In the genomic region with DNA sequence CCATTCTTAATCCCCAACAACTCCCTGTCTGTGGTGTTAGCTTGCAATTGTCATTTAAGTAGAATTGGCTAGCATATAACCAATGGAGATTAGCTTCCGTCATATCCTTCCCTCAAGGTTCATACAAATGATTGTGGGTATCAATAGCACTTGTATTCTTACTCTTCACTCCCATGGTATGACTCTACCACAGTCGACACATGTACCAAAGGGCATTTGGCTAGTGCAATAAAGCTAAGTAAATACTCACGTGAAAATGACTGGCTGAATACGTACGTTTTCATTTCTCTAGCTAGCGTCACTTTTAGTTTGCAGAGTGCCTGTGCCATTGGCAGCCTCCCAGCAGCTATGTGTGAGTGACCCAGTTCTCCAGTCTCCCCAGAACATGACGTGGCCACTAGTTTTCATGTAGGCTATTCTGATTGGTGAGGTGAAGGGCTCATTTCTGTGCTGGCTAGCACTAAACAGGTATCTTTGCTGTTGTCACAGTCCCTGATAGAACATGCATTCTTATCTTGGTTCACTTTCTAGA, we compare ENCODE assay signal across 15 mouse cellular contexts.
A peak's percentile ranks its signal among the peaks of the same experiment; 100 is the strongest.
DNase-seq lines count a peak whose midpoint lies in the region; ATAC-seq and TF ChIP-seq lines count a peak whose summit lies in the region.
"Had no signal": no experiment of that assay in that cellular context is flagged by ENCODE, and none has a peak within 500 bp of the region (broad histone marks: within the 10 kb centered on the region; RNA-seq: fewer than 3 reads in every experiment).

No protein-coding gene starts in this region.

- peak; percentile 34 for DNase-seq in hindbrain, postnatal 0 days (ENCODE audit: low spot score)
- DNase-seq in adrenal gland, adult 2 months = peak; percentile 75
- peak; percentile 65 for DNase-seq in brain, adult 2 months (ENCODE audit: low read depth, low spot score)
- peak; percentile 13 for DNase-seq in lung, postnatal 10 days
- no peak for DNase-seq in ovary, postnatal 36 days (ENCODE audit: low spot score)
- DNase-seq in kidney, postnatal 14 days = no peak
- DNase-seq: heart, adult 11 months; heart, postnatal 14 days; kidney, adult 2 months had no signal

- 64% methylated on average over 7 of the region's 7 CpGs for WGBS in hindbrain, postnatal 0 days
- WGBS in hindbrain, embryonic 16.5 days = 69% methylated on average over 7 of the region's 7 CpGs
- 89% methylated on average over 7 of the region's 7 CpGs for WGBS in forebrain, embryonic 12.5 days

- H3K36me3 ChIP-seq in hindbrain, postnatal 0 days (ENCODE audit: insufficient read depth, low read length) = no peaks in the 10 kb centered on the region
- no peaks in the 10 kb centered on the region for H3K36me3 ChIP-seq in hindbrain, embryonic 16.5 days (ENCODE audit: control insufficient read depth, insufficient read depth, low read length)
- H3K36me3 ChIP-seq in forebrain, embryonic 12.5 days (replicated peaks) = no peaks in the 10 kb centered on the region
- H3K36me3 ChIP-seq: stomach, embryonic 15.5 days had no signal

- no peak overlapping the region for H3K4me3 ChIP-seq in hindbrain, postnatal 0 days (ENCODE audit: low read length)
- no peak overlapping the region for H3K4me3 ChIP-seq in hindbrain, embryonic 16.5 days (ENCODE audit: low read length)
- no peak overlapping the region for H3K4me3 ChIP-seq in forebrain, embryonic 12.5 days (replicated peaks)
- H3K4me3 ChIP-seq: left cerebral cortex, adult 2 months; stomach, embryonic 15.5 days had no signal

- no peak for ATAC-seq in hindbrain, postnatal 0 days
- no peak for ATAC-seq in hindbrain, embryonic 16.5 days
- ATAC-seq in forebrain, embryonic 12.5 days (ENCODE audit: low FRiP score) = no peak
- ATAC-seq: CD4-positive, CD25-positive, alpha-beta regulatory T cell, adult 4 months; forebrain, embryonic 14.5 days had no signal

- H3K27ac ChIP-seq in hindbrain, postnatal 0 days = no peak overlapping the region
- no peak overlapping the region for H3K27ac ChIP-seq in hindbrain, embryonic 16.5 days (ENCODE audit: low read depth, low read length)
- no peak overlapping the region for H3K27ac ChIP-seq in forebrain, embryonic 12.5 days
- H3K27ac ChIP-seq: left cerebral cortex, adult 2 months; stomach, embryonic 15.5 days had no signal

- H3K9me3 ChIP-seq in hindbrain, postnatal 0 days (ENCODE audit: low read length) = no peaks in the 10 kb centered on the region
- no peaks in the 10 kb centered on the region for H3K9me3 ChIP-seq in hindbrain, embryonic 16.5 days (ENCODE audit: control insufficient read depth, low read length)
- no peaks in the 10 kb centered on the region for H3K9me3 ChIP-seq in forebrain, embryonic 12.5 days
- H3K9me3 ChIP-seq: stomach, embryonic 15.5 days had no signal

- H3K4me2 ChIP-seq in hindbrain, postnatal 0 days (ENCODE audit: low read depth, low read length) = no peak overlapping the region
- no peak overlapping the region for H3K4me2 ChIP-seq in hindbrain, embryonic 16.5 days (ENCODE audit: low read length)
- H3K4me2 ChIP-seq in forebrain, embryonic 12.5 days = no peak overlapping the region
- H3K4me2 ChIP-seq: stomach, embryonic 15.5 days had no signal

- H3K4me1 ChIP-seq in hindbrain, postnatal 0 days (ENCODE audit: insufficient read depth, low read length) = no peaks in the 10 kb centered on the region
- H3K4me1 ChIP-seq in hindbrain, embryonic 16.5 days (ENCODE audit: control insufficient read depth, insufficient read depth, low read depth, low read length) = no peaks in the 10 kb centered on the region
- H3K4me1 ChIP-seq in forebrain, embryonic 12.5 days = no peaks in the 10 kb centered on the region
- H3K4me1 ChIP-seq: stomach, embryonic 15.5 days had no signal

- no peak for TF ChIP-seq CTCF in hindbrain, postnatal 0 days (IDR thresholded peaks at IDR 0.05; ENCODE audit: low read depth)

- no peaks in the 10 kb centered on the region for H3K27me3 ChIP-seq in hindbrain, postnatal 0 days (ENCODE audit: insufficient read depth, low read length)
- H3K27me3 ChIP-seq in hindbrain, embryonic 16.5 days (replicated peaks; ENCODE audit: control insufficient read depth, insufficient read depth, low read length) = no peaks in the 10 kb centered on the region
- no peaks in the 10 kb centered on the region for H3K27me3 ChIP-seq in forebrain, embryonic 12.5 days
- H3K27me3 ChIP-seq: stomach, embryonic 15.5 days had no signal

- H3K9ac ChIP-seq in hindbrain, postnatal 0 days (replicated peaks; ENCODE audit: low read length) = no peak overlapping the region
- H3K9ac ChIP-seq in hindbrain, embryonic 16.5 days (ENCODE audit: low read depth, low read length) = no peak overlapping the region
- no peak overlapping the region for H3K9ac ChIP-seq in forebrain, embryonic 12.5 days
- H3K9ac ChIP-seq: stomach, embryonic 15.5 days had no signal

Comparison
In these comparisons a context has a peak if more than half of its experiments do, and no peak if none do; other contexts are left out.
1. DNase-seq: peak in hindbrain, postnatal 0 days (single experiment), adrenal gland, adult 2 months (single experiment), brain, adult 2 months (single experiment) and lung, postnatal 10 days (single experiment); none in ovary, postnatal 36 days (single experiment) and kidney, postnatal 14 days (single experiment).